Mouse (Mus musculus): ENCODE data around the gene Htt.

- TF ChIP-seq CTCF (IDR thresholded peaks at IDR 0.05; ENCODE audit: insufficient read depth, low read length) (no peak), POLR2A (IDR thresholded peaks at IDR 0.05; ENCODE audit: borderline replicate concordance, extremely low read depth, low read depth, low read length) (no peak)
Measured at GRCm38 (mm10) chr5:34854079-34854478, 92.5 kb downstream of the Htt start.
